Mouse (Mus musculus) liver, embryonic 12.5 days (tissue): ENCODE measurements around the gene Agpat1. TPM values are rescaled to one million over a fixed set of nuclear protein-coding genes. Genes with fewer than 3 reads are reported as not detected.

Source experiments
- ATAC-seq: fragments of 200-750 bp; cut with Nextera tagmentation; 2 replicates; pipeline ENCODE4 v1.8.0; 2017; ENCODE audit warnings: moderate number of reproducible peaks, mild to moderate bottlenecking, moderate library complexity
- H3K27ac ChIP-seq: fragments of 300-500 bp; sonication (generic); 2 replicates; pipeline ENCODE4 v1.5.1; 2016; ENCODE audit warnings: mild to moderate bottlenecking
- H3K27me3 ChIP-seq: fragments of 300-500 bp; sonication (generic); replicated peaks from 2 replicates; pipeline ENCODE4 v1.6.1; 2016; ENCODE audit warnings: mild to moderate bottlenecking, moderate library complexity
- H3K36me3 ChIP-seq: fragments of 300-500 bp; sonication (generic); 2 replicates; pipeline ENCODE4 v1.6.1; 2016; ENCODE audit warnings: mild to moderate bottlenecking, moderate library complexity
- H3K4me1 ChIP-seq: fragments of 300-500 bp; sonication (generic); 2 replicates; pipeline ENCODE4 v1.6.1; 2016
- H3K4me2 ChIP-seq: fragments of 300-500 bp; sonication (generic); 2 replicates; pipeline ENCODE4 v1.6.1; 2016; ENCODE audit warnings: mild to moderate bottlenecking, moderate library complexity
- H3K4me3 ChIP-seq: fragments of 300-500 bp; sonication (generic); 2 replicates; pipeline ENCODE4 v1.5.1; 2016; ENCODE audit warnings: mild to moderate bottlenecking, moderate library complexity
- H3K9ac ChIP-seq: fragments of 300-500 bp; sonication (generic); 2 replicates; pipeline ENCODE4 v1.6.1; 2016; ENCODE audit warnings: mild to moderate bottlenecking, moderate library complexity
- H3K9me3 ChIP-seq: fragments of 300-500 bp; sonication (generic); replicated peaks from 2 replicates; pipeline ENCODE4 v1.6.1; 2016; ENCODE audit warnings: mild to moderate bottlenecking, moderate library complexity
- WGBS: fragments of 180-500 bp; shearing (Covaris S2); methylation state at CpG from one replicate; pipeline ENCODE4 v1.1.7; 2016; ENCODE audit not compliant: insufficient replicate concordance; 5-methylcytosine and 5-hydroxymethylcytosine counted together
- polyA plus RNA-seq: library from polyadenylated mRNA; unstranded; fragments of >200 nt; fragmentation: Nextera tagmentation; extraction: Ambion mirVana; gene quantifications from 2 replicates; pipeline ENCODE4 v1.2.1, GENCODE M21; 2016

Gene Agpat1
- polyA plus RNA-seq, 1 experiment from 2014 or later, result 31.7 TPM

- Histone ChIP-seq H3K4me1 (peaks cover 54% of the 10 kb centered on the region), H3K9ac (peak overlapping the region; percentile 88), H3K4me3 (peak overlapping the region; percentile 83), H3K4me2 (peak overlapping the region; percentile 99), H3K27ac (peak overlapping the region; percentile 82), H3K36me3 (no peaks in the 10 kb centered on the region), H3K9me3 (no peaks in the 10 kb centered on the region), H3K27me3 (peaks cover 13% of the 10 kb centered on the region)
- WGBS, result under 1% methylated on average over 38 of the region's 38 CpGs
- ATAC-seq, result peak; percentile 82
These were observed 17.2 kb upstream of the Agpat1 start for GRCm38 (mm10) chr17:34586796-34587422.

GRCm38 (mm10) chr17:34587423-34587811 lies 16.6 kb upstream of the Agpat1 start:
- Histone ChIP-seq H3K27me3 (peaks cover 13% of the 10 kb centered on the region), H3K4me2 (peak overlapping the region; percentile 99), H3K36me3 (no peaks in the 10 kb centered on the region), H3K9me3 (no peaks in the 10 kb centered on the region), H3K4me1 (peaks cover 56% of the 10 kb centered on the region), H3K9ac (peak overlapping the region; percentile 88), H3K4me3 (peak overlapping the region; percentile 83), H3K27ac (peak overlapping the region; percentile 82)
- under 1% methylated on average over 48 of the region's 50 CpGs for WGBS
- peak; percentile 86 for ATAC-seq

- peak overlapping the region; percentile 82 for H3K27ac ChIP-seq
- H3K9me3 ChIP-seq, result no peaks in the 10 kb centered on the region
- peak overlapping the region; percentile 99 for H3K4me2 ChIP-seq
- ATAC-seq, result no peak
- 1% methylated on average over 19 of the region's 19 CpGs for WGBS
- peak overlapping the region; percentile 83 for H3K4me3 ChIP-seq
- H3K4me1 ChIP-seq, result peaks cover 60% of the 10 kb centered on the region
- H3K36me3 ChIP-seq, result no peaks in the 10 kb centered on the region
- peaks cover 13% of the 10 kb centered on the region for H3K27me3 ChIP-seq
- H3K9ac ChIP-seq, result peak overlapping the region; percentile 88
These were observed 16.2 kb upstream of the Agpat1 start for GRCm38 (mm10) chr17:34587814-34588213.

- 0 out of 2 replicates have a peak overlapping the region, but pooled peaks have one; percentile 83 for H3K4me3 ChIP-seq
These were observed 15.3 kb upstream of the Agpat1 start for GRCm38 (mm10) chr17:34588767-34589166.

GRCm38 (mm10) chr17:34589206-34589605 lies 14.9 kb upstream of the Agpat1 start:
- H3K27ac ChIP-seq, result peak overlapping the region; percentile 89
- WGBS, result 19% methylated on average over 7 of the region's 7 CpGs
- peak overlapping the region; percentile 97 for H3K9ac ChIP-seq
- peaks cover 7% of the 10 kb centered on the region for H3K27me3 ChIP-seq
- H3K9me3 ChIP-seq, result no peaks in the 10 kb centered on the region
- peaks cover 74% of the 10 kb centered on the region for H3K4me1 ChIP-seq
- H3K4me2 ChIP-seq, result peak overlapping the region; percentile 99
- H3K4me3 ChIP-seq, result peak overlapping the region; percentile 92
- ATAC-seq, result no peak
- H3K36me3 ChIP-seq, result peaks cover 7% of the 10 kb centered on the region

More at GRCm38 (mm10) chr17:34588767-34589166, 15.3 kb upstream of the Agpat1 start:
- ATAC-seq, result no peak
- 40% methylated on average over 3 of the region's 3 CpGs for WGBS
- H3K27me3 ChIP-seq, result peaks cover 8% of the 10 kb centered on the region
- H3K36me3 ChIP-seq, result peaks cover 3% of the 10 kb centered on the region; the same call in 1 of the 2 replicates
- peaks cover 70% of the 10 kb centered on the region for H3K4me1 ChIP-seq
- peak overlapping the region; percentile 89 for H3K27ac ChIP-seq
- H3K9ac ChIP-seq, result peak overlapping the region; percentile 97
- H3K9me3 ChIP-seq, result no peaks in the 10 kb centered on the region
- peak overlapping the region; percentile 99 for H3K4me2 ChIP-seq

- Histone ChIP-seq H3K4me3 (peak within 1 kb of the TSS; percentile 92), H3K9ac (peak within 1 kb of the TSS; percentile 97), H3K27ac (peak within 1 kb of the TSS; percentile 89), H3K4me1 (peaks cover 79% of the 10 kb centered on the region), H3K27me3 (peaks cover 7% of the 10 kb centered on the region), H3K4me2 (peak within 1 kb of the TSS; percentile 99), H3K36me3 (peaks cover 12% of the 10 kb centered on the region), H3K9me3 (no peaks in the 10 kb centered on the region)
- WGBS, result 7% methylated on average over 7 of the region's 7 CpGs
- no peak for ATAC-seq
These were observed 14.4 kb upstream of the Agpat1 start, which contains the start of gene Gpsm3 for GRCm38 (mm10) chr17:34589681-34590101. TSS of gene Gpsm3 (plus strand) at chr17:34589806.

GRCm38 (mm10) chr17:34590154-34590987 lies 13.7 kb upstream of the Agpat1 start:
- peak overlapping the region; percentile 99 for H3K4me2 ChIP-seq
- no peaks in the 10 kb centered on the region for H3K9me3 ChIP-seq
- peaks cover 7% of the 10 kb centered on the region for H3K27me3 ChIP-seq
- no peak for ATAC-seq
- H3K4me3 ChIP-seq, result peak overlapping the region; percentile 92
- peaks cover 19% of the 10 kb centered on the region for H3K36me3 ChIP-seq
- WGBS, result 43% methylated on average over 15 of the region's 15 CpGs
- peaks cover 86% of the 10 kb centered on the region for H3K4me1 ChIP-seq
- H3K9ac ChIP-seq, result peak overlapping the region; percentile 97
- H3K27ac ChIP-seq, result peak overlapping the region; percentile 89

- Histone ChIP-seq H3K36me3 (peaks cover 28% of the 10 kb centered on the region), H3K9me3 (no peaks in the 10 kb centered on the region), H3K4me3 (peak within 1 kb of the TSS; percentile 92), H3K27ac (peak within 1 kb of the TSS; percentile 89), H3K4me1 (peaks cover 89% of the 10 kb centered on the region), H3K9ac (peak within 1 kb of the TSS; percentile 97), H3K4me2 (peak within 1 kb of the TSS; percentile 99), H3K27me3 (no peaks in the 10 kb centered on the region)
- WGBS, result 5% methylated on average over 21 of the region's 21 CpGs
- no peak for ATAC-seq
These were observed 12.8 kb upstream of the Agpat1 start, which contains the start of gene Pbx2 for GRCm38 (mm10) chr17:34591029-34591993. TSS of gene Pbx2 (plus strand) at chr17:34591266.

- peak overlapping the region; percentile 89 for H3K27ac ChIP-seq
- H3K4me3 ChIP-seq, result peak overlapping the region; percentile 92
- H3K9me3 ChIP-seq, result no peaks in the 10 kb centered on the region
- H3K9ac ChIP-seq, result peak overlapping the region; percentile 97
- peak overlapping the region; percentile 99 for H3K4me2 ChIP-seq
- no peaks in the 10 kb centered on the region for H3K27me3 ChIP-seq
- WGBS, result 2% methylated on average over 20 of the region's 35 CpGs
- peaks cover 88% of the 10 kb centered on the region for H3K4me1 ChIP-seq
- H3K36me3 ChIP-seq, result peaks cover 28% of the 10 kb centered on the region
- ATAC-seq, result peak; percentile 66
These were observed 12.1 kb upstream of the Agpat1 start for GRCm38 (mm10) chr17:34591994-34592375.

GRCm38 (mm10) chr17:34592581-34593549 lies 11.2 kb upstream of the Agpat1 start:
- Histone ChIP-seq H3K9me3 (no peaks in the 10 kb centered on the region), H3K4me1 (peaks cover 93% of the 10 kb centered on the region), H3K27me3 (no peaks in the 10 kb centered on the region), H3K4me3 (peak overlapping the region; percentile 92), H3K9ac (peak overlapping the region; percentile 97), H3K4me2 (peak overlapping the region; percentile 99), H3K27ac (peak overlapping the region; percentile 89), H3K36me3 (peaks cover 28% of the 10 kb centered on the region)
- peak; percentile 1; the same call in 1 of the 2 replicates for ATAC-seq
- 4% methylated on average over 32 of the region's 32 CpGs for WGBS
